ENCODE assay signal across 19 mouse cellular contexts in genomic region chr10:59809991-59810574, GRCm38 (mm10).
A peak's percentile ranks its signal among the peaks of the same experiment; 100 is the strongest.
DNase-seq lines count a peak whose midpoint lies in the region; ATAC-seq and TF ChIP-seq lines count a peak whose summit lies in the region.
"Had no signal": no experiment of that assay in that cellular context is flagged by ENCODE, and none has a peak within 500 bp of the region (broad histone marks: within the 10 kb centered on the region; RNA-seq: fewer than 3 reads in every experiment).

No protein-coding gene starts in this region.

- WGBS in kidney, postnatal 0 days: 65% methylated on average over 4 of the region's 4 CpGs
- WGBS in lung, adult 2 months: 74% methylated on average over 4 of the region's 4 CpGs

- no peak overlapping the region for H3K9ac ChIP-seq in kidney, postnatal 0 days (ENCODE audit: low read depth, low read length)
- H3K9ac ChIP-seq: hindbrain, embryonic 12.5 days; limb, embryonic 12.5 days; liver, embryonic 13.5 days; lung, embryonic 15.5 days; midbrain, embryonic 15.5 days had no signal

- TF ChIP-seq POLR2A in lung, adult 2 months (IDR thresholded peaks at IDR 0.05; ENCODE audit: borderline replicate concordance, extremely low read depth, low read depth, low read length): no peak
- TF ChIP-seq POLR2A in myocyte (IDR thresholded peaks at IDR 0.05; ENCODE audit: insufficient read length, low read depth): no peak

- H3K9me3 ChIP-seq in kidney, postnatal 0 days (replicated peaks; ENCODE audit: low read length): no peaks in the 10 kb centered on the region
- H3K9me3 ChIP-seq: embryonic facial prominence, embryonic 10.5 days; heart, embryonic 10.5 days; hindbrain, embryonic 12.5 days; limb, embryonic 12.5 days; liver, embryonic 13.5 days; lung, embryonic 15.5 days; megakaryocyte, embryonic 14.5 days; midbrain, embryonic 15.5 days had no signal

- TF ChIP-seq CTCF in kidney, postnatal 0 days (IDR thresholded peaks at IDR 0.05; ENCODE audit: low read depth): no peak
- TF ChIP-seq CTCF in lung, adult 2 months (IDR thresholded peaks at IDR 0.05; ENCODE audit: insufficient read depth, low read length): no peak

- H3K4me2 ChIP-seq in kidney, postnatal 0 days (ENCODE audit: low read length): no peak overlapping the region
- H3K4me2 ChIP-seq in myocyte (ENCODE audit: low read depth): no peak overlapping the region
- H3K4me2 ChIP-seq: hindbrain, embryonic 12.5 days; limb, embryonic 12.5 days; liver, embryonic 13.5 days; lung, embryonic 15.5 days; midbrain, embryonic 15.5 days had no signal

- H3K36me3 ChIP-seq in kidney, postnatal 0 days (ENCODE audit: insufficient read depth, low read length): no peaks in the 10 kb centered on the region
- H3K36me3 ChIP-seq in myocyte (ENCODE audit: control insufficient read depth, insufficient read depth): peaks cover 16% of the 10 kb centered on the region
- H3K36me3 ChIP-seq: hindbrain, embryonic 12.5 days; lung, embryonic 15.5 days; midbrain, embryonic 15.5 days had no signal

- H3K4me3 ChIP-seq in kidney, postnatal 0 days (replicated peaks; ENCODE audit: low read depth, low read length): no peak overlapping the region
- no peak overlapping the region for H3K4me3 ChIP-seq in lung, adult 2 months (replicated peaks; ENCODE audit: extremely low read depth, low read depth, low read length)
- H3K4me3 ChIP-seq in myocyte: no peak overlapping the region
- H3K4me3 ChIP-seq: embryonic facial prominence, embryonic 10.5 days; heart, embryonic 10.5 days; hindbrain, embryonic 12.5 days; left cerebral cortex, adult 2 months; limb, embryonic 12.5 days; liver, embryonic 13.5 days; lung, embryonic 15.5 days; midbrain, embryonic 15.5 days had no signal

- no peaks in the 10 kb centered on the region for H3K27me3 ChIP-seq in kidney, postnatal 0 days (ENCODE audit: insufficient read depth, low read length)
- no peaks in the 10 kb centered on the region for H3K27me3 ChIP-seq in myocyte (ENCODE audit: control insufficient read depth, insufficient read depth, insufficient read length)
- H3K27me3 ChIP-seq: hindbrain, embryonic 12.5 days; limb, embryonic 12.5 days; liver, embryonic 13.5 days; lung, embryonic 15.5 days; megakaryocyte, embryonic 14.5 days; midbrain, embryonic 15.5 days had no signal

- no peak overlapping the region for H3K27ac ChIP-seq in kidney, postnatal 0 days
- H3K27ac ChIP-seq: embryonic facial prominence, embryonic 10.5 days; heart, embryonic 10.5 days; hindbrain, embryonic 12.5 days; left cerebral cortex, adult 2 months; limb, embryonic 12.5 days; lung, embryonic 15.5 days; midbrain, embryonic 15.5 days had no signal

- no peaks in the 10 kb centered on the region for H3K4me1 ChIP-seq in kidney, postnatal 0 days (replicated peaks; ENCODE audit: insufficient read depth, low read length)
- no peaks in the 10 kb centered on the region for H3K4me1 ChIP-seq in lung, adult 2 months (ENCODE audit: control insufficient read depth, insufficient read depth, low read length)

- no peak overlapping the region for H3ac ChIP-seq in myocyte (ENCODE audit: control insufficient read depth, insufficient read length)

- peak; percentile 59 to 74 for DNase-seq in cerebellum, postnatal 10 days
- peak; percentile 26 for DNase-seq in kidney, postnatal 0 days (ENCODE audit: low spot score)
- no peak for DNase-seq in kidney, adult 11 months
- DNase-seq in lung, postnatal 10 days: peak; percentile 39
- DNase-seq in lung, adult 2 months: no peak
- DNase-seq: gastrocnemius, postnatal 14 days; liver, embryonic 13.5 days; right cerebral cortex, postnatal 4 days had no signal

- ATAC-seq in cerebellum, adult (ENCODE audit: insufficient number of reproducible peaks, low FRiP score, low TSS enrichment): no peak
- ATAC-seq in kidney, postnatal 0 days (replicated peaks; ENCODE audit: low FRiP score, low read depth): no peak
- ATAC-seq: forebrain, embryonic 14.5 days; midbrain, embryonic 15.5 days had no signal

- no peaks in the 10 kb centered on the region for H3K79me2 ChIP-seq in myocyte (ENCODE audit: control insufficient read depth, insufficient read depth)

TF ChIP-seq in myocyte, 11 proteins besides CTCF, POLR2A, EP300 and RAD21:
- TF ChIP-seq USF1 (IDR thresholded peaks at IDR 0.05; ENCODE audit: low read depth) (no peak), MAX (IDR thresholded peaks at IDR 0.05; ENCODE audit: low read depth) (no peak), POLR2AphosphoS2 (IDR thresholded peaks at IDR 0.05; ENCODE audit: insufficient read length, low read depth) (peak; percentile 45), TCF3 (IDR thresholded peaks at IDR 0.05; ENCODE audit: insufficient read length, low read depth) (peak; percentile 15), MYOG (IDR thresholded peaks at IDR 0.05; ENCODE audit: control insufficient read depth in 1 of 3, insufficient read depth in 1 of 3, insufficient read length in 2 of 3, low read depth in 2 of 3) (peak; percentile 75 to 90 (median 86)), E2F4 (IDR thresholded peaks at IDR 0.05; ENCODE audit: insufficient read depth) (no peak), REST (IDR thresholded peaks at IDR 0.05; ENCODE audit: insufficient read depth, insufficient read length) (no peak), SRF (IDR thresholded peaks at IDR 0.05; ENCODE audit: control insufficient read depth, insufficient read length, low read depth) (no peak), TCF12 (IDR thresholded peaks at IDR 0.05; ENCODE audit: insufficient read depth, poor library complexity, severe bottlenecking) (peak; percentile 29), MYOD1 (IDR thresholded peaks at IDR 0.05; ENCODE audit: control insufficient read depth in 1 of 3, insufficient read length in 2 of 3, low read depth in 2 of 3) (peak; percentile 9 to 84 (median 60)), CEBPB (IDR thresholded peaks at IDR 0.05; ENCODE audit: insufficient read depth, poor library complexity, severe bottlenecking) (no peak)

Comparison
In these comparisons a context has a peak if more than half of its experiments do, and no peak if none do; other contexts are left out.
1. DNase-seq: peak in cerebellum, postnatal 10 days (2 of 2), kidney, postnatal 0 days (single experiment) and lung, postnatal 10 days (single experiment); none in kidney, adult 11 months (single experiment) and lung, adult 2 months (single experiment).